Mouse (Mus musculus) induced T-regulatory cell, adult 2 months (primary cell): ENCODE measurements at regions not wholly inside any gene's neighbourhood (a gene's known extent, or its start where the extent isn't known, plus 50 kb on each side); places are given as distances from the start of the nearest gene placed in this dataset.
A peak's percentile ranks its signal among the peaks of the same experiment; 100 is the strongest.

Experiments used
- DNase-seq: peaks from one replicate; pipeline ENCODE4 v3.0.0-alpha.2; 2012; ENCODE audit warnings: low read depth

GRCm38 (mm10) chr2:72829139-72829538, 151.1 kb downstream of the Sp3 start:
- DNase-seq = no peak

- no peak for DNase-seq
Observed at GRCm38 (mm10) chr2:72832770-72833169, 147.5 kb downstream of the Sp3 start.

DNA sequence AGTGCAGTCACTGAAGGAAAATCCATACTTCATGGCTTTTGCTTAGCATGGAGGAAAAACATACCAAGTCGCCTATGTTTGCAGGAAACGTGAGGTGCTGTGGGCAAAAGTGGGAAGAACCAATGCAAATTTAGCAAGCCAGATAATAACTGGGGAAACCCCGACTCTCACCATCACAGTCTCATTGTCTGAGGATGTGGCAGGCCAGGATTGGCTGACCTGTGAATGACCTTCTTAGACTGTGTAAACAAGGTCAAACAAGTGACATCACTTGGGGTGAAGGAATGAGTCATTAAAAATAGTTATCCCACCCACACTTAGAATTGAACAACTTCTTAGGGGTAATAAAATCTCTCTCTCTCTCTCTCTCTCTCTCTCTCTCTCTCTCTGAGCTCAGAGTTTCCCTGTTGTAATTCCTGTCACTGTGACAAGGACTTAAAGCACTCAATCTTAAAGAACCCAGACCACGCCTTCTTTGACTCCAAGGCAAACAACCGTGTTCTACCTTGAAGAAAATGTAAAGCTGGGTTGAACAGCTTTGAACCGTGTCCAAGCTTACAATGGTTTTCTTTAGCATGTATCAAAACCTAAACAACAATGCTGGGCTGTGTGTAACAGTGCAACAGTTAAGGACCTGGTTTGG, 142.0 kb downstream of the Sp3 start:
- DNase-seq = peak; percentile 97

GRCm38 (mm10) chr2:72839673-72840072, 140.6 kb downstream of the Sp3 start:
- no peak for DNase-seq

GRCm38 (mm10) chr2:72841367-72841766, 138.9 kb downstream of the Sp3 start:
- peak; percentile 58 for DNase-seq

DNA sequence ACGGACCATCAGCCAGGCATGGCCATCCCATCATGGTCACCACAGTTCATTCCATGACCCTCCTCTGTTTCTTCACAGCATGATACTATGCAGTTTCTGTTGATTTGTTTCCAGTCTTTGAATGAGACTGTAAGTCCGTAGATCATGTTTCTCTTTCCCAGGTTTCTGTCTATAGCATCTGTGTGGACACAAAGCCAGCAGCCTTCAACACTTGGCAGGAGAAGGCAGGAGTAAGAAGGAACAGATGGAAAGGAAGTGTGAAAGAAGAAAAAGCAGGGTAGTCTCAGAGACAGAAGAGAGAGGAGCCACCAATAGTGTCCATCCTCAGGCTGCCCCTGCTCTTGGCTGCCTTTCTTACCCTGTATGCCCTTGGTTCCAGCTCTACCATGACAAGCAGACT, 136.6 kb downstream of the Sp3 start:
- no peak for DNase-seq

- no peak for DNase-seq
Observed at GRCm38 (mm10) chr2:72849441-72850192, 130.6 kb downstream of the Sp3 start.

GRCm38 (mm10) chr2:72852509-72852908, 127.7 kb downstream of the Sp3 start:
- peak; percentile 38 for DNase-seq

- DNase-seq = peak; percentile 83
Observed at GRCm38 (mm10) chr2:72855276-72855970, 124.8 kb downstream of the Sp3 start.

GRCm38 (mm10) chr2:72855971-72856755, 124.1 kb downstream of the Sp3 start:
- peak; percentile 69 for DNase-seq

DNA sequence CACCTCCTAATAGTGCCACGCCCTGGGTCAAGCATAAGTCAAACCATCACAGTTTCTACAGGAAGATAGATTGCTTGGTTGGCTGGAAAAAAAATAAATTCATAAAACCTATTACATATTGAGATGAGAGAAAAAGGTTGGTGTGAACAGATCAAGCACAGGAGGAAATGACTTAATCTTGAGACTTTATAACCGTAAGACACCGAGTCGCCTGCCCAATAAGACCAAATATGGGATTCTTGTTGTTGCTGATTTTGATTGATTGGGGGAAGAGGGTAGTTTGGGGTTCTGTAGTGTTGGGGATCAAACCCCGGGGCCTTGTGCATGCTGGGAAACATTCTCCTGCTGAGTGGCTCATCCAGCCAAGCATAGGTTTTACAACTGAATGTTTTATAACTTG, 122.9 kb downstream of the Sp3 start:
- DNase-seq = peak; percentile 76

DNA sequence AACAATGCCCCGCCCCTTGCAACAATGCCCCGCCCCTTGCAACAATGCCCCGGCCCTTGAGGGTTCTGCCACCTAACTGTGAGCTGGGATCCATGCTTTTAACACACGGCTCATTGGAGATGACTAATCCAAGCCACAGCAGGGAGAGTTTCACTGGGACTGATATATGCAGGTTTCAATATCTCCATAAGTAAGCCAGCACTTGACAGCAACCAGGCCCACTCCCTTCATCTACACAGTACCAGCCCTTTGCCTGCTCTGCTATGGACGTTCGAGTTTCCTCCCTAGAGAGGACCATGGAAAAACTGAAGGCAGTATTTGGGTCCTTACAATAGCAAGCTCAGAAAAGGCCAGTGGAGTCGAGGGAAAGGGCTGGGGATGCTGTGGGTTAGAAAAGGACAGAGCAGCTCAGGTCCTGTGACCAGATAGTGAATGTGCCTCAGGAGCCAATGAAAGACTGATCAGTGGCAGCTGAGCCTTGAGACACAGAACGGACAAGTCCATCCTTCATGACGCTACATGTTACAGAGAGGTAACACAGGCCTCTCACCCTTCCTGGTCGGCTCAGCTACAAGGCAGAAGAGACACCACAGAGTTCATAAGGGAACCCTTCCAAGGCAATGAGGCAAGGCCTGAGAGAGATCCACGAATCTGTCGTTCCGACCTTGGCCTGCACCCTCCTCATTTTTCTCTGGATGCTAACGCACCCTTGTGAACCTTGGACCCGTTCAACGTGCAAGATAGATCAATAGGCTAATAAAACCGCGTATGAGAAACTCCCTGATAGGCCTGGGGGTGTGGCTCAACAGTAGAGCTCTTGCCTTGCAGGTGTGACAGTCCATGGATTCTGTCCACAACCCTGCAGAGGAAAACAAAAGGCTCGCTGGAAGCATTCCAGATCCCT, 114.5 kb downstream of the Sp3 start:
- no peak for DNase-seq

- no peak for DNase-seq
Observed at GRCm38 (mm10) chr2:72866366-72866688, 113.9 kb downstream of the Sp3 start.

DNA sequence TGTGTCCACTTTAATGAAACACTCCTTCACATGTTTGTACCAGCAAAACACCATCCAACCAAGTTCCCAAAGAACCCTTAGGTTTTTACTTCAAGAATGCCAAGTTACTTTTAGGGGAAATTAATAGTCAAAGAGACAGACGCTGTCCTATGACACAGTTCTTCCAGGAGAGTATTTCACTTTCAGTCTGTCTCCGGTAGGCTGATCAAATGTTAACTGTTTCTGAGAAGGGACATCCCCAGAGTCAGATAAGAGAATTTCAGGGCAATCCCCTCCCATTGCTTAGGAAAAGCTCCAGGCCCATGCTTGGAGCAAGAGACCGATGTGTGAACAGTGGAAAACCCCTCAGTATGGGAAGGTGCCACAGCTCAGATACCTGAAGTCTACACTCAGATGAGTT, 112.1 kb downstream of the Sp3 start:
- DNase-seq = peak; percentile 45

DNA sequence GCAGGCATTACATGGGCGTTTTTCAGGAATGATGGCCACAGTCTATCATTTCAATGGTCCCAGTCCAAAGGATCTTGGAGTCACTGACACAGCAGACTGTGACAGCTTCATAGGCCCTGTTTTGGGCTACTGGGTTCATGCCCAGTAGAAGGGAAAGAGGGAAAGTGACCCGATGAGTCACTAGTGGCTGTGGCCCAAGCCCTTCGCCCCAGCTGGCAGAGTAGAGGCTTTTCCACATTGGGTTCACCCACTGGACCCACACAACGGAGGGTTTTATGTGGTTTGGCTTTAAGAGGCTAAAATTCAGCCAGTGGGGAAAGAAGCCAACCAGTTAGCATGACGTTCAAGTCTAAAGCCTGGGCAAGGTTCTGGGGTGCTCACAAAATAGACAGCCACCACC, 108.4 kb downstream of the Sp3 start:
- DNase-seq = no peak

DNA sequence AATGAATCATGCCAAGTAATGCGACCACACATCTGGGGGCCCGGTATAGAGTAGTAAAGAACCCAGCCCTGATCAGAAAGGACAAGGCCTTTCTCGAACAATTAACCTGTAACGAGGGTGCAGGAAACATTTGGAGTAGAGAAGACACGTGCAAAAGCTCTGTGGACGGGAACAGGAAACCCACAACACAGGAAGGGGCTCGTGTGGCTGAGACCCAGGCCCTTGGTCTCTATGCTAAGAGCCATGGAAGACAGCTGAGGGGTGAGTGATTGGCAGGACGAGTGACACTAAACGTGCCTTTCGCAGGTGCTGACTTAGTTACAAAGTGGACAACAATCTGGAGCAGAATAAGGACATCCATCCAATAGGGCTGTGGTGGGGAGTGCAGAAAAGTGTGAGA, 106.3 kb downstream of the Sp3 start:
- peak; percentile 38 for DNase-seq

DNA sequence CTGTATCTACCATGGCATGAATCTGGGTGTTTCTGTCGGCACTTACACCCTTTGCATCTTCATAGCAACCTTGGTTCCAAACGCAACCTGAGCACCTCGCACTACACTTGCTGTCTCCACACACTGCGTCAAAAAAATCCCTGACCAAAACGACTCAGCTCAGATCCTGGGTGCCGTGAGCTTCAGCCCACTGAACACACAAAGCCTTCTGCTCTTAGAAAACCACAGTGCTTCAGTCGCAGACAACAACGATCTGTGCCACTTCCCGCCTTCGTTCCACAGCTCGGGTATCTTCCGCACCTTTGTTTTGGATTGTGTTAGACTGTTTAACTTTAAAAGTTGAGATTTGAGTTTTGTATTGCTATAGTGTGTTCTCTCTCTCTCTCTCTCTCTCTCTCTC, 105.7 kb downstream of the Sp3 start:
- DNase-seq = peak; percentile 57

DNA sequence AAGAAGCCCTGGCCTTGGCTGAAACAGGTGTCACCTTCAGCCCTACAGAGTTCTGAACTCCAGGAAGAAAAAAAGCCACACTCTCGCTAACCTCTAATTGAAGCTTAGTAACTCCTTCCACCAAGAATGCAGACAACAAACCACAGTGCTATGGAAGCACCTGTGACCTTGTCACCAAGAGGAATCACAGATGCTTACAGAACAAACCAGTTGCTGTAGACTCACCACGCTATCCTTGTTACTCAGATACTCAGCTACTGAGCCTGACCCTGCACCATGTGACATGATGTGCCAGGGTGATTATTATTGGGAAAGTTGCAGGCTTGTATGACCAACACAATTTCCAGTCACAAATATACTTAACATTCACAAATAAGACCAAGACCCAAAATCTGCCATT, 104.6 kb downstream of the Sp3 start:
- no peak for DNase-seq

DNA sequence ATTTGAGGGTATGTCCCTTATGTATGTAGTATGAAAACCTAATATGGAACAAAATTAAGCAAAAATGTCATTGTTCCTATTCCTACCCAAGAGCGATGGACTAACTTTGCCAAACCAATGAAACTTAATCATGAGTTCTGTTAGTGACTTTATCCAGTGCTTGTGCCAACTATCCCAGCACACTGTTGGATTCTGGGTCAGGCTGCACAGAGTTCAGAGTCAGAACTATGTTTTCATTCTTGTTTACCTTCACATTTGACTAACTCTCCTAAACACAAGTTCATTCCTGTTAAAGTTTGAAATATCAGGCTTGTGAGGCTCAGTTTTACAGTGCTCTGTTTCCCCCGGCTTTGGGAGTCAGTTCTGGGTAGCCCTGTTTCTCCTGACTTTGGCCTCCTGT, 100.2 kb downstream of the Sp3 start:
- DNase-seq = no peak

- peak; percentile 47 for DNase-seq
Observed at GRCm38 (mm10) chr2:72881554-72881953, 98.7 kb downstream of the Sp3 start.

DNA sequence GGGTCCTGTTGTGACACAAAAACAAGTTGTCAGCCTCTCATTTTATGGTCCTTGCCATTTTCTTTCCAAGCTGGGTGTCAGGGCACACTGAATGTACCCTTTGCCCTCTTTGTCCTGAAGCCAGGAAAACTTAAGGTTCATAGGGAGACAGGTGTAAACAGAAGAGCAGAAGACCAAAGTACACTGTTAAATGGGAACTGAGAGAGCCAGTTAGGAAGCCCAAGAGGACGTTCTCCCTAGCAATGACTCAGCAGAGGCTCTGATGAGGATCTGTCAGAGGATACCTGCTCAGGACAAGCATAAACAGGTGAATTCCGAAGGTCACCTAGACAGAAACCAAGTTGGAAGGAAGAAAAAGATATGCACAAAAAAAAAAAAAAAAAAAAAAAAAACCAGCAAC, 94.0 kb downstream of the Sp3 start:
- no peak for DNase-seq
